Mouse (Mus musculus) megakaryocyte, embryonic 14.5 days (primary cell): Measurements from ENCODE around the gene Spata33.

Experiments used
- FLI1 ChIP-seq: IDR thresholded peaks from 2 replicates; pipeline ENCODE4 v1.6.1; 2012; ENCODE audit warnings: low read length, inconsistent platforms, mixed read lengths
- GATA1 ChIP-seq: IDR thresholded peaks from 3 replicates; pipeline ENCODE4 v1.6.1; 2012; ENCODE audit warnings: mixed read lengths, low read length, inconsistent platforms, borderline replicate concordance

DNA sequence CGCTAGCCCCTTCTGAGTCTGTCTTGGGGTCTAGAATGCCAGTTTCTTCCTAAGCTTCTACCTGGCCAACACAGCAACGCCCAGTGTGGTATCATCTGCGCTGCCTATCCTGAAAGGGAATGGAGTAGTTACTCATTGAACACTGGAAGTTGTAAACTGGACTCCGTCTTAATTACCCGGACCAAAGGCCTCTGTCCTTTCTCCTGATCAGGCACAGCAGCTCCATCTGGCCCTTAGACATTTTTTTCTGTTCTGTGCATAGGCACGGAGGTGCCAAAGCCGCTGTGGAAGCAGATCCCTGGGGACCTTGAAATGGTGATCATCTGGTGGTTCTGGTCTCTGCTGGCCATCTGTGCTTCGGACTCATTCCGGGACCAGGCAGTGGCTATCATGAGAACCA, 18.9 kb upstream of the Spata33 start:
- TF ChIP-seq GATA1, result no peak
- TF ChIP-seq FLI1, result no peak
